Mouse (Mus musculus) lung, postnatal 36 days (tissue): Measurements from ENCODE around the gene Polr1d.

Source experiments
- DNase-seq: peaks from one replicate; pipeline ENCODE4 v3.0.0; 2022; ENCODE audit warnings: mixed read lengths

The Polr1d gene

GRCm38 (mm10) chr5:147056712-147057290 lies 20.0 kb upstream of the Polr1d start:
- DNase-seq, result no peak

- DNase-seq, result no peak
Observed at GRCm38 (mm10) chr5:147057626-147058414, 19.0 kb upstream of the Polr1d start.

GRCm38 (mm10) chr5:147058661-147059060 lies 18.2 kb upstream of the Polr1d start:
- no peak for DNase-seq

GRCm38 (mm10) chr5:147059319-147059718 lies 17.5 kb upstream of the Polr1d start:
- peak; percentile 70 for DNase-seq

- no peak for DNase-seq
Observed at GRCm38 (mm10) chr5:147060024-147060423, 16.8 kb upstream of the Polr1d start.

- DNase-seq, result no peak
Observed at GRCm38 (mm10) chr5:147063215-147063661, 13.6 kb upstream of the Polr1d start.

GRCm38 (mm10) chr5:147066129-147066528 lies 10.7 kb upstream of the Polr1d start:
- DNase-seq, result no peak

GRCm38 (mm10) chr5:147066965-147067364 lies 9.9 kb upstream of the Polr1d start:
- DNase-seq, result no peak

- no peak for DNase-seq
Observed at GRCm38 (mm10) chr5:147068876-147069275, 8.0 kb upstream of the Polr1d start.

GRCm38 (mm10) chr5:147070791-147071516 lies 5.9 kb upstream of the Polr1d start:
- DNase-seq, result peak; percentile 53

GRCm38 (mm10) chr5:147071886-147072285 lies 5.0 kb upstream of the Polr1d start:
- no peak for DNase-seq

GRCm38 (mm10) chr5:147073805-147074204 lies 3.0 kb upstream of the Polr1d start:
- peak; percentile 81 for DNase-seq

- peak; percentile 85 for DNase-seq
Observed at GRCm38 (mm10) chr5:147075103-147076025, 1.5 kb upstream of the Polr1d start.

- peak; percentile 99 for DNase-seq
Observed at GRCm38 (mm10) chr5:147076026-147076798, 638 bp upstream of the Polr1d start, which contains the start of gene Lnx2. Lnx2 (minus strand) TSS chr5:147076586.

- peak; percentile 96 for DNase-seq
Observed at GRCm38 (mm10) chr5:147077305-147078034, 620 bp downstream of the Polr1d start.

- no peak for DNase-seq
Observed at GRCm38 (mm10) chr5:147078110-147078900, 1.5 kb downstream of the Polr1d start.

- DNase-seq, result no peak
Observed at GRCm38 (mm10) chr5:147085201-147085894, 8.5 kb downstream of the Polr1d start.

GRCm38 (mm10) chr5:147086816-147087215 lies 10.0 kb downstream of the Polr1d start:
- DNase-seq, result no peak

GRCm38 (mm10) chr5:147089836-147090235 lies 13.0 kb downstream of the Polr1d start:
- no peak for DNase-seq
